Mouse (Mus musculus) hindbrain, embryonic 14.5 days (tissue): ENCODE measurements at regions not wholly inside any gene's neighbourhood (a gene's known extent, or its start where the extent isn't known, plus 50 kb on each side); places are given as distances from the start of the nearest gene placed in this dataset.

ENCODE experiments used
- ATAC-seq: fragments of 200-750 bp; cut with Nextera tagmentation; 2 replicates; pipeline ENCODE4 v1.8.0; 2017; ENCODE audit warnings: moderate number of reproducible peaks, mild to moderate bottlenecking, moderate TSS enrichment, moderate library complexity; ENCODE audit not compliant: low FRiP score
- DNase-seq: peaks from one replicate; pipeline ENCODE4 v3.0.0-alpha.2; 2015; ENCODE audit warnings: low spot score
- H3K27ac ChIP-seq: fragments of 300-500 bp; sonication (generic); 2 replicates; pipeline ENCODE4 v1.5.1; 2014; ENCODE audit warnings: mild to moderate bottlenecking, moderate library complexity
- H3K27me3 ChIP-seq: fragments of 300-500 bp; sonication (generic); 2 replicates; pipeline ENCODE4 v1.6.1; 2014; ENCODE audit warnings: mild to moderate bottlenecking, low read length, mixed read lengths; ENCODE audit not compliant: control insufficient read depth, insufficient read depth
- H3K36me3 ChIP-seq: fragments of 300-500 bp; sonication (generic); replicated peaks from 2 replicates; pipeline ENCODE4 v1.6.1; 2014; ENCODE audit not compliant: control insufficient read depth, insufficient read depth
- H3K4me1 ChIP-seq: fragments of 300-500 bp; sonication (generic); replicated peaks from 2 replicates; pipeline ENCODE4 v1.6.1; 2014; ENCODE audit warnings: antibody characterized with exemption, low read length, mixed read lengths; ENCODE audit not compliant: control insufficient read depth, insufficient read depth
- H3K4me2 ChIP-seq: fragments of 300-500 bp; sonication (generic); replicated peaks from 2 replicates; pipeline ENCODE4 v1.6.1; 2014; ENCODE audit warnings: mild to moderate bottlenecking, moderate library complexity
- H3K4me3 ChIP-seq: fragments of 300-500 bp; sonication (generic); replicated peaks from 2 replicates; pipeline ENCODE4 v1.5.1; 2014; ENCODE audit warnings: mild to moderate bottlenecking, low read length
- H3K9ac ChIP-seq: fragments of 300-500 bp; sonication (generic); 2 replicates; pipeline ENCODE4 v1.6.1; 2014
- H3K9me3 ChIP-seq: fragments of 300-500 bp; sonication (generic); 2 replicates; pipeline ENCODE4 v1.6.1; 2016; ENCODE audit warnings: low read length; ENCODE audit not compliant: control insufficient read depth
- WGBS: fragments of 180-500 bp; shearing (Covaris S2); extraction: QIAGEN DNeasy Blood & Tissue Kit; methylation state at CpG from one replicate; pipeline ENCODE4 v1.1.7; 2014; 5-methylcytosine and 5-hydroxymethylcytosine counted together

GRCm38 (mm10) chr2:96006204-96006868 is 311.6 kb upstream of the Lrrc4c start:
- Histone ChIP-seq H3K4me2 (no peak overlapping the region), H3K36me3 (no peaks in the 10 kb centered on the region), H3K27ac (no peak overlapping the region), H3K4me3 (no peak overlapping the region), H3K9me3 (no peaks in the 10 kb centered on the region), H3K27me3 (no peaks in the 10 kb centered on the region), H3K9ac (no peak overlapping the region), H3K4me1 (no peaks in the 10 kb centered on the region)
- ATAC-seq = peak; percentile 73
- no peak for DNase-seq
- 65% methylated on average over 2 of the region's 2 CpGs for WGBS
